Mouse (Mus musculus): ENCODE results near the gene Pigx. TPM values are rescaled to one million over a fixed set of nuclear protein-coding genes. Genes with fewer than 3 reads are reported as not detected.

Pigx gene
- 14.8 and 21.0 TPM in 2 replicates for polyA plus RNA-seq (2012)

DNA sequence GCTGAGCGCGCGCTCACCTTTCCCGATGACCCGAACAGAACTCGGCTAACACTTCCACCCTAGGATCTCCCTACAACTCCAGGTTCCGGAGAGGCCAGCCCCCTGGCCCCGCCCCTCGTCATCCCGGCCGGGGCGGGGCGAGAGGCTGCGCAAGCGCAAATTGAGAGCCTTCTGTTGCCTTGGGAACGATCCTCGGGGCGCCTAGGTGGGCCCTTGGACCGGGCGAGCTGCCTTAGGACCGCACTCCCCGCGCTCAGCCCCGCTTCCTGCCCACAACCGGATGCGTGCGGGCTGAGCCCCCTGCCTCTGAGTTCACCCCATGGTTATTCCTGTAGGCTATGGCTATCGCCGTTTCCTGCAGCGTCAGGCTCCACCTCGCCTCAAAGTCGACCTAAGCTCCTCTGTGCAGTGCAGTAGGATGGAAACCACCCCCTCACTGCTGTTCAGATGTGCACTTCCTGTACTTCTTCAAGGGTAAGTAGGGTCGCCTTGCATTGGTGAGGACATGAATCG, at the start of gene Pigx, which contains the start of gene Cep19:
Gene Pigx, minus strand, starts transcription at position 103 of the 513 bp plus-strand sequence.
Gene Cep19, plus strand, starts transcription at position 163 of the 513 bp plus-strand sequence.
- TF ChIP-seq GATA1 (IDR thresholded peaks at IDR 0.05; ENCODE audit: low read length): no peak

DNA sequence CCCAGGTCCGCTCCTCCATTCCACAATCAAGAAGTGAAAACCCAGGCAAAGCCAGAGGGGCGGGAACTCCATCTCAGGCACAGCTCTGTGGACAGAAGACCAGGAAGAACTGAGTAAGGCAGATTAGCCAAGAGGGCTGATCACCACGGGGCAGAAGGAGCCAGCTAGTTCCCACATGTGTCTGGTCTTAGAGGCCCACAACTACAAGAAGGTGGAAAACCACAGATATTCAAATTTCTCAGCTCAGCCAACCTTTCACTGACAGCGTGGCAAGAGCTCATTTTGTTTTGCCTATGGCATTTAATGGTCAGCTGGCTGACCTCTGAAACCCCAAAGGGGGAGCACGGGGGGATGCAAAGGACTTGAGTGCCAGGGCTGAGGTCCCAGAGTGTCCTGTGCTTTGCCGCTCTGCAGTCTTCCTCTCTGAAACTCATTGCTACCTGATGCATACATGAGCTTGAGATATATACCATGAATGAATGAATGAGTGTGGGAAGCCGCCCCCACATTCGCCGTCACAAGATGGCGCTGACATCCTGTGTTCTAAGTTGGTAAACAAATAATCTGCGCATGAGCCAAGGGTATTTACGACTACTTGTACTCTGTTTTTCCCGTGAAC, 48.2 kb upstream of the Pigx start:
- no peak for TF ChIP-seq GATA1 (IDR thresholded peaks at IDR 0.05; ENCODE audit: low read length)

DNA sequence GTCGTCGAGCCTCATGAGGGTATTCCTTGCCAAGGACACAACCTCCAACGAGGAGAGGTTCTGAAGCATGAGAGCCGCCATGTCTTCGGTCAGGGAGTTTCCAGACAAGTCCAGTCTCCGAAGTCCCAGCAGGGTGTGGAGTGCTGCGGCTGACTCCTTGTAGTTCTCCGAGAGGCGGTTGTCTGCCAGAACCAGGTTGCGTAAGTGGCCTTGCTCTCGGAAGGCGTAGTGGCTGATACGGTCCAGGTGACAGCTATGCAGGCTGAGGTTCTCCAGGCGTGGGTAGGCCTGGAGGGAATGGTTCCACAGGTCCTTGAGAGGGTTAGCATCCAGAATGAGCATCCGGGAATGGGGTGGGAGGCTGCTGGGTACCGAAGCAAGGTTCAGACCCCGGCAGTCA, 45.1 kb upstream of the Pigx start:
- TF ChIP-seq GATA1 (IDR thresholded peaks at IDR 0.05; ENCODE audit: low read length): no peak

DNA sequence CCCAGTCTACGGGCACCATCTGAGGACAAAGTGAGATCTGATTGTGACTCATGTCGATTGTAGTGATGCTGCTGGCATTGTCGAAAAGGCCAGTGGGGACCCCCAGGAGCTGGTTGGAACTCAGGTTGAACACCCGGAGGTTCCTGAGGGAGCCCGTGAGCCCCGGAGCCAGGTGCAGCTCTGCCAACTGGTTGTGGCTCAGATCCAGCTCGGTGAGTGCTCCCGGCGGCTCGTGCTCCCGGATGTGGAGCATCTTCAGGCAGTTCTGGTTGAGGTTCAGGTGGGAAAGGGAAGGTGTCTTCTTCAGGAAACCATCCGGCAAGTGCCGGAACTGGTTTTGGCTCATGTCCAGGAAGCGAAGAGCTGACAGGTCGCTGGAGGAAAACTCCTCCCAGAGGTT, 44.2 kb upstream of the Pigx start:
- TF ChIP-seq GATA1 (IDR thresholded peaks at IDR 0.05; ENCODE audit: low read length): no peak

DNA sequence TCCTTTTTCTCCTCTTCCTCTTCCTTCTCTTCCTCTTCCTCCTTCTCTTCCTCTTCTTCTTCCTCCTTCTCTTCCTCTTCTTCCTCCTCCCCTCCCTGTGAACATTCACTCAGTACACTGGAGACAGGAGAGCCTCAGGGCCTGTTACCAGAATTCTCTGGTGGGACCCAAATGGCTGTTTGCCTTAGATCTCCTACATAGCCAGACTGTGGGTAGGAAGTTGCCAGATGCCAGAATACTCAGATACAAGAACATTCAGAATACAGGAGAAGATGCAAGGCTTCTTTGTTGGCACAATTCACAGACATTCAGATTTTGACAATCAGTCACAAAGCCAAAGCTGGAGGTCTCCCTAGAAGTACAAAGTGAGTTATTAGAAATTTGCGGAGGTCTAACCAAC, 39.4 kb upstream of the Pigx start:
- no peak for TF ChIP-seq GATA1 (IDR thresholded peaks at IDR 0.05; ENCODE audit: low read length)

DNA sequence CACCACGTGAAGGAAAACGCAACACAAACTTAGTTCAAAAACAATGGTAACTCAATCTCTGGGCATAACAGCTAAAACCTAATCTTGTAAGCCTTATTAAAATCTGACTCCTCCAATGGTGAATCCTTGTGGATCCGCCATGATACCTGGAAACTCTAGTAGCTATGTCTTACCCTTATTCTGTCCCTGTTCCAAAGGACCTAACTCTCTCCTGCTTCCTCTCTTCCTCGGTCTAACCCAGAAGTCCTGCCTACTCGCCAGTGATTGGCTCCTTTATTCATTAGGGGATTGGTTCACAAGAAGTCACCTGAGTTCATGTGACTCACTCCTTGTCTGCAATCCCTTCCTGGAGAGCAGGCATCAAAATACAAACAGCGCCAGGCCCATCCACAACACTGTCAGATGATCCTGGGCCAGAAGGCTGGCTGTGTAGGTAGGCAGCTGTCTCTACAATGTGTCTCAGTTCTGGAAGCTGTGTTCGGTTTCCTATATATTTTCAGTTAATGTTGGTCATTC, 36.4 kb upstream of the Pigx start:
- no peak for TF ChIP-seq GATA1 (IDR thresholded peaks at IDR 0.05; ENCODE audit: low read length)

DNA sequence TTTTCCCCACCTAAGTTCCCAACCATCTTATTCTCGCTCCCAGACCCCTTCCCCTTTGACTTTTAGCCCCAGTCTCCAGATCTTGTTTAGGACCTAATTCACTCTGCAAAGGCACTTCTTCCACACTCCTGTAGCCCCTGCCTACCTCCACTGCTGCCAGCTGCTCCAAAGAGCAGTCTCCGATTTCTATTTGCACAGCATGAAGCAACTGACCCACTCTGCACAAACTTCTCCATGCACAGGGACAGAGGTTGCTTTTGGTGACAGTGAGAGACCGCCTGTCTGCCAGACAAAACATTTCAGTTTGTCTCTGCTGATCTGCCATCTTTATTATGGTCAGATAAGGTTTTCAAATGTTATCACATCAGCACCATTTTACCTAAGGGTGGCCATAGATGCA, 33.6 kb upstream of the Pigx start:
- no peak for TF ChIP-seq GATA1 (IDR thresholded peaks at IDR 0.05; ENCODE audit: low read length)

DNA sequence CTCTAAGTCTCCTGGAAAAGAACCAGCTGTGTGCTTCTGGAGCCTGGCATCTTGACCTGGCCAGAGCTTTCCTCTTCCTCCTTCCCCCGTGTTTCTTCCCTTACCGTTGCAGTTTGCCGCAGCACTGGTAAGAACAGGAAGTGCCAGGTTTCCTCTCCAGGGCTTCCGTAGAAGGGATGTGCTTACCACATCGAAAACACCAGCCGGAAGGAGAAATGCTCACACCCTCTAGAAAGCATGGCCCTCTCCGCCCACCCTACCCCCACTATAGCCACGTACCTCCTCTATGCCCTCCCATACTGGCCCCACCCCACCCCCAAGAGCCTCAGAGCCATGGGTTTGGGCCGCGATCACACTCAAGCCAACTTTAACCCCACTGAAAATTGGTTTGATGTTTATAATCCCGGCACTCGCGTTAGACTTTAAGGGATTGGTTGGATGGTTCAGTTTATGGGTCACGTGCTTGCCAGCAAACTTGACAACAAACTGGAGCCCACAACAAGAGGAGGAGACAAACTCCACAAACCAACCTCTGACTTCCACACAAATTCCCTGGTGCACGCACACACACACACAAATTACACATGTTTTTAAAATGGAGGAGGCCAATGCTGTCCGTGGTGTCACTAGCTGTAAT, 30.8 kb upstream of the Pigx start:
- TF ChIP-seq GATA1 (IDR thresholded peaks at IDR 0.05; ENCODE audit: low read length): no peak

DNA sequence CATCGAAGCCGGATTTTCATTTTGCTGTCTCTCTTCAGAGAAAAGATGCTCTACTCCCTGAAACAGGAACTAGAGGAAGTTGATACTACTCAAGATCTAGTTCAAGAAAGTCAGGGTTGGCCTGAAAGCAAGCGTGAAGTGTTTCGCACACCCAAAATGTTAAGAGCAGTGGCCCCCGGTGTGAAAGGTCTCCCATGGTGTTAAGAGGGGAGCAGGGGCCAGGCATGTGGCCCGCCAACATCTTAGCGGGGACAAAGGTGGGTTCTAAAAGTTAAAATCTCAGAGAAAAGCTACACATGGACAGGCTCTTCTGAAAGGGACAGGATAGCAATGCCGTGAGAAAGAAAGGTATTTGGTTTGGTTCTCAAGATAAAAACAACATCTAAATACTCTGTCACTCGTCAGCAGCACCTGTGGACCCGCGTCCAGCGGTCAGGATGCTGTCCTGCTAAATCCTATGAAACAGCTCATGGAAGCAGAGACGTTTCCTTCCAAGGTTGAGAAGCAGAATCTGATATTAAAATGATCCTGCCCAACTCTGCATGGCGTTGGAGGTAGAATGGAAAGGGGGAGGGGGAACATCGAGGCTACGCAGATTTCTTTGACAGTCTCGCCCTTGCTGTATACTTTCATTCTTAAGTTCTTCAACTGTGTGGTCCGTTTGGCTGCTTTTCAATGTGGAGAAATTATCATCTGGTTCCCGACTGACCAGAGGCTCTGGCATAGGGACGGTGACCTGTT, 30.1 kb upstream of the Pigx start:
- no peak for TF ChIP-seq GATA1 (IDR thresholded peaks at IDR 0.05; ENCODE audit: low read length)

DNA sequence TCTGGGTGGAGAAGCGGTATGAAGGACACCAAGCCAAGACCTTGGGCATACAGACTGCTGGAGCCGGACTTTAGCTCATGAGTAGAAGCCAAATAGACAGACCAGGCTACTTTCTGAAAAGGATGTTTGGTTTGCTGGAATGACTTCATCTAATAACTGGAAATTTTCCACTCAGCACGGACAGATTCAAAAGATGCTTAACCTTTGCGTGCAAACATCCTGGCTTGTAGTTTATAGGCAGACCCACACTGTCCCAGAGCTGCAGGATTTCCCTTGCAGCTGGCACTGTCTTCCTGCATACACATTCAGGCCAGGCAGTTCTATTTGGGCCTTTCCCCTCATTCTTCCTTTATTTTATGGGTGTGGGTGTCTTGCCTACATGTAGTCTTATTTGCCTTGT, 27.5 kb upstream of the Pigx start:
- TF ChIP-seq GATA1 (IDR thresholded peaks at IDR 0.05; ENCODE audit: low read length): no peak

DNA sequence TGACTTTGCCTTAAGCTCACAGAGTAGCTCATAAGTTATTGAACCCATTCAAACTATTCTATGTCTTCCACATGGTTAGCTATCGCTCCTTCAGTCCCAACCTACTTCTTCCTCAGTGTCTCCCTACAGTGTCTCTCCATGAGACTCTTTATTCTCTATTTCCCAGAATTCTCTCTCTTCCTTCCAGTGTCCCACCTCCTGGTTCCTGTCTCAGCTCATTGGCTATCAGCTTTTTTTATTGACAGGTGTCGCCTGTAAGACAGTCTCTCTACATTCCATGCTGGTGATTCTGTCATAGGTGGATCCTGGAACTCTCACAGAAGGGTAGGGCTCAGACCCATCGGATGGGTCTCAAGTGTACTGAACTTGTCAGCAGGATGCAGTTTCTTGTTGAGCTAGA, 25.8 kb upstream of the Pigx start:
- TF ChIP-seq GATA1 (IDR thresholded peaks at IDR 0.05; ENCODE audit: low read length): no peak

DNA sequence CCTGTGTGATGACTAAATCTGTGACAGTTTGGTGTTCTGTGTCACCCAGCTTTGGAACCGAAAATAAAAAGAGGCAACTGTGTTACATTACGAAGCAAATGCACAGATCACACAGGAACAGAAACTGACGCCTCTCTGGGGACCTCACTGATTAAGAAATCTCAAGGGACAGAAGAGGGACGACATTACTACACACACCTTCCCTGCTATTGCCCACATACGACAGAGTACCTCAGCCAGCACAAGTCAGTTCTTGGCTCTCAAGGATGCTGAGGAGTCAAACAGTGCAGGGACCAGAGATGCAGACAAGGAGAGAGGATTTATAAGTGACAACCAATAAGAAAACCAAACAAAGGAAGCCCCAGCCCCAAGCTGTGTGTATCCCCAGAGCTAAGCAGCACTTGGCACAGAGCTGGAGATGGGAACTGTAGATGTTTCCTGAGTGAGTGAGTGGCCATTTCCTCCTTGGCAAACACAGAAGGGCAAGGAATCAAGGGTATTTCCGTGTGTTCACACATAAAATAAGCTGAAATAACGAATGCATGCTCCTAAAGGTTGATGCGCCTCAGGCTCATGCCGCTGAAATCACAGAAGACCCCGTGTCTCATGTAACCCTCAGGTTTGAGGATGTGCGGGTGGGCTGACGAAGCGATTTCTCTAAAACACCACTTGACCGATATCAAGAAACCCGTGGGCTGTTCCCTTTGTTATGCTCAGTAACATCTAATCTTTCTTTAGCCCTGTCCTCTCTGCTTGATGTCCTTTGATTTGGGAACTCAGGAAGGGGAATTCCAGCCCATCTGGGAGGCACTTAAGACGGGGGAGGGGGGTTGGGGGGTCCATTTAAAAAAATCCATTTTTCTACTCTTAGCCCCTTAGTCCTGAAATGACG, 25.1 kb upstream of the Pigx start:
- no peak for TF ChIP-seq GATA1 (IDR thresholded peaks at IDR 0.05; ENCODE audit: low read length)

DNA sequence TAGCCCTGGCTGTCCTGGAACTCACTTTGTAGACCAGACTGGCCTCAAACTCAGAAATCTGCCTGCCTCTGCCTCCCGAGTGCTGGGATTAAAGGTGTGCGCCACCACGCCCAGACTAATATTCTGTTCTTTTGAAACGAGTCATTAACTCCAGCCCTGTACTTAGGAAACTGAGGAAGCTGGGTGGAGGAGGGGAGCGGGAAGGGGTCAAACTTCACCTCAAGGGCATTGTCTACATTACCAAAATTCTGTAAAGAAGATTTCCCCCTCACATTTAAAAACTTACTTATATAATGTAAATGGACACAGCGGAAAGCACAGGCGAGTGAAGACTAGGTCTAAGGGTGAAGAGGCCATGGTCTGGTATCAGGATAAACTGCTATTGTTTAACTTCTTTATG, 24.5 kb upstream of the Pigx start:
- TF ChIP-seq GATA1 (IDR thresholded peaks at IDR 0.05; ENCODE audit: low read length): no peak

DNA sequence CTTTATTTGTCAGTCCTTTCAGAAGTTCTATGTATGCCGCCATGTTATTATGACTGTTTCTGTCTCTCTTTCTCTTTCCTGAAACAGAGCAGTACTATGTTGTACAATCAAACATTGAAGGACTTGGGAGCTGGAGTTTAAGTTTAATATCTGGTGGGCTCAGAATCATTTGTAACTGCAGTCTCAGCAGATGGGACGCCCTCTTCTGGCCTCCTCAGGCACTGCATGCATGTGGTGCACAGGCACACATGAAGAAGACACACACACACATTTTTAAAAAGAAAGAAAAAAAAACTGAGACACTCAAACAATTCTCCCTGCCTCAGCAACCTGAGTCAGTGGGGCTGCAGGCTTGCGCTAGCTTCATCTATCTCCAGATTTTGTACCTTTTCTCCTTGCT, 20.9 kb upstream of the Pigx start:
- no peak for TF ChIP-seq GATA1 (IDR thresholded peaks at IDR 0.05; ENCODE audit: low read length)

DNA sequence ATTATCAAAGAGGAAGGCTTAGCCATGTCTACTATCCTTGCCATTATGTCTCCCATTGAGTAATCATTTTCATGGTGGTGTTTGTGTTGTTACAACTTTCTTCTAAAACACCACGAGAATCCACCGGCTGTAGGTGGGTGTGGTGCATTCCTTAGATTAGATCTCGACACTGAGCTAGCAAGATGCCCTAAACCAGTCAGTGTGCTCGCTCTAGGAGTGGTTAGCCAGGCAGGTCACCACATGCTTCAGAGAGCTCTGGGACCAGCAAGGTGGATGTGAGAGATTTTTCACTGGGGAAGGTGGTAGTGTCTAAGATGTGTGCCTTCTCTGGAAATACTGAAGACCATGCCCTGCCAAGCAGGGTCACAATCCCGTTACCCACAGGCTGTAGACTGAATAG, 16.6 kb upstream of the Pigx start:
- TF ChIP-seq GATA1 (IDR thresholded peaks at IDR 0.05; ENCODE audit: low read length): no peak

Data from G1E-ER4 (cell line).